Mouse (Mus musculus) ES-Bruce4 (cell line): ENCODE data around the gene Ggps1.

ENCODE experiments used
- CTCF ChIP-seq: IDR thresholded peaks from one replicate; pipeline ENCODE4 v1.8.1; 2011; ENCODE audit warnings: low read depth, low read length
- POLR2A ChIP-seq: IDR thresholded peaks from one replicate; pipeline ENCODE4 v1.8.1; 2011; ENCODE audit warnings: low read length; ENCODE audit not compliant: insufficient read depth

DNA sequence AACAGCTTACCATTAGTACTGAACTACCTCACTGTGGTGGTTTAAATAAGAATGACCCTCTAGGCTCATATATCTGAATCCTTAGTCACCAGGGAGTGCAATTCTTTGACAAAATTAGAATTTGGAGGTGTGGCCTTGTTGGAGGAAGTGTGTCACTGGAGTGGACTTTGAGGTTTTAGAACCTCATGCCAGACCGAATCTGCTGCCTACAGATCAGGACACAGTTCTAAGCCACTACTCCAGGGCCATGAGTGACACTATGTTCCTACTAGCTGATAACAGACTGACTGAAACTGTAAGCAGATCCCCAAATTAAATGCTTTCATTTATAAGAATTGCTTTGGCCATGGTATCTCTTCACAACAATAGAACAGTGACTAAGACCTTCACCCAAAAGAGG, 13.4 kb downstream of the Ggps1 start:
- TF ChIP-seq CTCF: no peak
- TF ChIP-seq POLR2A: no peak
